Mouse (Mus musculus): ENCODE measurements around the gene Fam53a.

DNA sequence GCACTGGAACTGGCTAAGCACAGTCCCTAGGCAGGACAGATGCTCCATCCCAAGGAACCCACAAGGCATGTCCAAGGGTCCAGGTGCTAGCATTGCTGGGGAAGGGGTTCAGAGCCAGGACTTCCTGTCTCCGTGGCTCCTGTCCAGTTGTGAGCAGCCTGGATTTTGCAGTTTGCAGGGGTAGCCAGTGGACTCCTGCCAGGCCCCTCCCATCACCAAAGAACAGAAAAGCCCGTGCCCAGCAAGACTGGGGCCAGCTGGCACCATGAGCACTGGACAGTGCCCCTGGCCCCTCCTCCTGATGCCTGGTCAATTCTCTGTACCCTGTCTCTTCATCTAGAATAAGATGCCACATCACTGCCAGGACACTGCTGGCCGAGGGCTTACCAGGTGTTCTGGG is 41.4 kb downstream of the Fam53a start:
- TF ChIP-seq CTCF (IDR thresholded peaks at IDR 0.05; ENCODE audit: insufficient read depth, low read length), result no peak
- no peak for TF ChIP-seq POLR2A (IDR thresholded peaks at IDR 0.05; ENCODE audit: borderline replicate concordance, extremely low read depth, low read depth, low read length)
